Mouse (Mus musculus) thymus, adult 2 months (tissue): Measurements from ENCODE around the gene Olfr784.
"Not testable (repeated sequence)": the region's sequence is repeated elsewhere in the genome, so short reads cannot be mapped to it uniquely, and the experiment has no call there.

Experiments
- CTCF ChIP-seq: fragments of 200-500 bp; IDR thresholded peaks from 2 replicates; pipeline ENCODE4 v1.5.1; 2012; ENCODE audit warnings: mild to moderate bottlenecking, control low read depth, low read length, moderate library complexity, borderline replicate concordance; ENCODE audit not compliant: control insufficient read depth, poor library complexity, insufficient read depth; ENCODE audit errors: extremely low read depth
- POLR2A ChIP-seq: fragments of 200-500 bp; IDR thresholded peaks from 2 replicates; pipeline ENCODE4 v1.6.1; 2012; ENCODE audit warnings: mild to moderate bottlenecking, low read length, control low read depth, moderate library complexity; ENCODE audit not compliant: control insufficient read depth, poor library complexity, insufficient read depth; ENCODE audit errors: extremely low read depth

- not testable (repeated sequence) for TF ChIP-seq POLR2A, CTCF
Measured at GRCm38 (mm10) chr10:129356496-129356895, 27.4 kb upstream of the Olfr784 start.
